Mouse (Mus musculus) C2C12 (cell line): ENCODE measurements around the gene Gpd1.

Experiments
- CTCF ChIP-seq: IDR thresholded peaks from one replicate; pipeline ENCODE4 v1.5.1; 2011; ENCODE audit not compliant: control insufficient read depth, insufficient read depth, insufficient read length
- MAX ChIP-seq: IDR thresholded peaks from one replicate; pipeline ENCODE4 v1.6.1; 2011; ENCODE audit warnings: mild to moderate bottlenecking, control low read depth
- USF1 ChIP-seq: IDR thresholded peaks from one replicate; pipeline ENCODE4 v1.6.1; 2011; ENCODE audit warnings: low read depth, mild to moderate bottlenecking, control low read depth, moderate library complexity

DNA sequence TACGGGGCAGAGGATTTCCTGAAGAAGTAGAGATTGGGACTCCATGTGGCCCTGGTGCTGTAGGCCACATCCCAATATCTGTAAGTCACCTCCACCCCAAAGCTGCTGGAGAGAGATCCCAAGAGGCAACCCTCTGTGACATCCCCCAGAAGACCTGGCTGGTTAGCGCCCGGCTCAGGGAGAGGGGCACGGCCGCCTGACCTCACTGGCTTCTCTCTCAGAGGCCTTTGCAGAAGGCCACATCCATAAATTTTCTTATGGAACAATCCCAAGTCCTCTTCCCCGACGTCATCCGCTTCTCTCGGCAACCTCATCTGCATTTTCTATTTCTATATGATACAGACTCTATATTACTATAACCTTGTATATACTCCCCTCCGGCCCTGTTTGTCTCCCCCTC, 17.6 kb upstream of the Gpd1 start:
- no peak for TF ChIP-seq MAX
- no peak for TF ChIP-seq CTCF
- TF ChIP-seq USF1: no peak
